In the genomic region with DNA sequence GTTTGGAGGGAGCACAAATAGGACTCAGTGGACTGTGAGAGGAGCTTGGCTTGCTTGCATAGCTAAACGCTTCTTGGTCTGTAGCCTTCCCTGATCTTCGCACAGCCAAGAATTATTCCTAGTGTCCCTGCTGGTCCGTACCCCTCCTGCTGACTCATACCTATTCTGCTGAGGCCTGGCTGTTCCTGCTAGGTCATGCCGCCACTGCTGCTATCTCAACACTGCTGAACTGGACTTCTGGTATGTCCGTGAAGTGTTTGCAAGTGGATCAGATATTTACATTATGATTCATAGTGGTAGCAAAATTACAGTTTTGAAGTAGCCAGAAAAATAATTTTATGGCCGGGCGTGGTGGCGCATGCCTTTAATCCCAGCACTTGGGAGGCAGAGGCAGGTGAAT, we compare ENCODE assay signal across 36 mouse cellular contexts. TPM values are rescaled to one million over a fixed set of nuclear protein-coding genes. Genes with fewer than 3 reads are reported as not detected.
"Had no signal": no experiment of that assay in that cellular context is flagged by ENCODE, and none has a peak within 500 bp of the region (broad histone marks: within the 10 kb centered on the region; RNA-seq: fewer than 3 reads in every experiment).

No protein-coding gene starts in this region.

- H3K4me2 ChIP-seq: heart, embryonic 11.5 days; heart, embryonic 12.5 days; heart, embryonic 13.5 days; heart, embryonic 15.5 days; hindbrain, embryonic 12.5 days; hindbrain, embryonic 13.5 days; hindbrain, embryonic 14.5 days; hindbrain, embryonic 15.5 days; intestine, embryonic 15.5 days; kidney, embryonic 15.5 days had no signal

- H3K27ac ChIP-seq: heart, embryonic 13.5 days; heart, embryonic 15.5 days; hindbrain, embryonic 10.5 days; hindbrain, embryonic 12.5 days; hindbrain, embryonic 13.5 days; hindbrain, embryonic 14.5 days; hindbrain, embryonic 15.5 days; hindbrain, postnatal 0 days; intestine, embryonic 15.5 days; kidney, embryonic 15.5 days; kidney, postnatal 0 days; layer of hippocampus, adult 2 months; left cerebral cortex, adult 2 months had no signal

- DNase-seq: heart, postnatal 10 days; heart, postnatal 14 days; heart, postnatal 36 days; heart, postnatal 4 days; kidney, adult 11 months; kidney, adult 18-20 months; kidney, adult 2 months; kidney, adult 8-10 months; kidney, adult 9 months; kidney, postnatal 10 days; kidney, postnatal 14 days; kidney, postnatal 25 days; kidney, postnatal 36 days; kidney, postnatal 4 days; layer of hippocampus, adult 9-11 months; layer of hippocampus, postnatal 36 days had no signal

- H3K36me3 ChIP-seq: heart, embryonic 12.5 days; heart, embryonic 13.5 days; heart, embryonic 15.5 days; hindbrain, embryonic 10.5 days; hindbrain, embryonic 12.5 days; hindbrain, embryonic 13.5 days; hindbrain, embryonic 15.5 days; intestine, embryonic 15.5 days; kidney, embryonic 15.5 days had no signal

- H3K27me3 ChIP-seq: heart, embryonic 12.5 days; heart, embryonic 13.5 days; heart, embryonic 15.5 days; hindbrain, embryonic 12.5 days; hindbrain, embryonic 13.5 days; hindbrain, embryonic 15.5 days; intestine, embryonic 15.5 days; kidney, embryonic 15.5 days had no signal

- H3K4me3 ChIP-seq: heart, embryonic 12.5 days; heart, embryonic 13.5 days; heart, embryonic 15.5 days; hindbrain, embryonic 10.5 days; hindbrain, embryonic 12.5 days; hindbrain, embryonic 13.5 days; hindbrain, embryonic 15.5 days; intestine, embryonic 15.5 days; kidney, embryonic 15.5 days; layer of hippocampus, adult 2 months; left cerebral cortex, adult 2 months had no signal

- H3K9ac ChIP-seq: heart, embryonic 12.5 days; heart, embryonic 13.5 days; heart, embryonic 15.5 days; hindbrain, embryonic 12.5 days; hindbrain, embryonic 13.5 days; hindbrain, embryonic 14.5 days; hindbrain, embryonic 15.5 days; intestine, embryonic 15.5 days; kidney, embryonic 15.5 days had no signal

- ATAC-seq: hindbrain, embryonic 16.5 days; hindbrain, postnatal 0 days; inflammation-experienced regulatory T-cells, adult 6 months; intestine, embryonic 15.5 days; intestine, embryonic 16.5 days; intestine, postnatal 0 days had no signal

- H3K4me1 ChIP-seq: heart, embryonic 12.5 days; heart, embryonic 13.5 days; heart, embryonic 15.5 days; intestine, embryonic 15.5 days; kidney, embryonic 15.5 days had no signal

- H3K9me3 ChIP-seq: heart, embryonic 15.5 days; hindbrain, embryonic 12.5 days; hindbrain, embryonic 15.5 days; intestine, embryonic 15.5 days; kidney, embryonic 15.5 days had no signal

RNA-seq across cellular contexts. Expression of a gene that starts 44.0 kb away (rescaled TPM):
- total RNA-seq: hematopoietic stem cell, adult 5-6 weeks had no signal
- polyA plus RNA-seq: inflammation-experienced regulatory T-cells, adult 6 months had no signal
